Mouse (Mus musculus): ENCODE measurements around the gene Slc30a6. TPM values are rescaled to one million over a fixed set of nuclear protein-coding genes. Genes with fewer than 3 reads are reported as not detected.

Gene Slc30a6
- polyA plus RNA-seq (2015; fragmentation: Illumina TruSeq; extraction: RNeasy Lipid Tissue Mini Kit (QIAGEN cat#74804); ENCODE audit: insufficient read depth, low replicate concordance), result 24.7 TPM

GRCm38 (mm10) chr17:74395383-74396065 is at the start of gene Slc30a6:
Slc30a6 (plus strand) TSS chr17:74395608.

GRCm38 (mm10) chr17:74458711-74459408 is 63.5 kb downstream of the Slc30a6 start, which contains the start of gene Nlrc4:
Nlrc4 (minus strand) TSS chr17:74459142.

Other genes with a start within 250 kb of the Slc30a6 start
- gene Memo1, start 100.1 kb upstream of the Slc30a6 start, polyA plus RNA-seq (2015; fragmentation: Illumina TruSeq; extraction: RNeasy Lipid Tissue Mini Kit (QIAGEN cat#74804); ENCODE audit: insufficient read depth, low replicate concordance), result 59.4 TPM
- 85.8 TPM for gene Dpy30, start 71.7 kb upstream of the Slc30a6 start, polyA plus RNA-seq (2015; fragmentation: Illumina TruSeq; extraction: RNeasy Lipid Tissue Mini Kit (QIAGEN cat#74804); ENCODE audit: insufficient read depth, low replicate concordance)
- 34.9 TPM for gene Spast, start 56.6 kb upstream of the Slc30a6 start, polyA plus RNA-seq (2015; fragmentation: Illumina TruSeq; extraction: RNeasy Lipid Tissue Mini Kit (QIAGEN cat#74804); ENCODE audit: insufficient read depth, low replicate concordance)
- 21.2 TPM for gene Nlrc4, start 63.5 kb downstream of the Slc30a6 start, polyA plus RNA-seq (2015; fragmentation: Illumina TruSeq; extraction: RNeasy Lipid Tissue Mini Kit (QIAGEN cat#74804); ENCODE audit: insufficient read depth, low replicate concordance)
- gene Yipf4, start 93.9 kb downstream of the Slc30a6 start, polyA plus RNA-seq (2015; fragmentation: Illumina TruSeq; extraction: RNeasy Lipid Tissue Mini Kit (QIAGEN cat#74804); ENCODE audit: insufficient read depth, low replicate concordance), result 97.8 TPM
- gene Birc6, start 132.7 kb downstream of the Slc30a6 start, polyA plus RNA-seq (2015; fragmentation: Illumina TruSeq; extraction: RNeasy Lipid Tissue Mini Kit (QIAGEN cat#74804); ENCODE audit: insufficient read depth, low replicate concordance), result 171 TPM